Mouse (Mus musculus) cortical plate, adult 2 months (tissue): ENCODE results near the gene Pdss2. TPM values are rescaled to one million over a fixed set of nuclear protein-coding genes. Genes with fewer than 3 reads are reported as not detected.

Experiments
- H3K27ac ChIP-seq: fragments of 200-500 bp; 2 replicates; pipeline ENCODE4 v1.5.1; 2012; ENCODE audit warnings: low read length, control low read depth, inconsistent platforms; ENCODE audit not compliant: insufficient read depth
- H3K4me1 ChIP-seq: fragments of 200-500 bp; 2 replicates; pipeline ENCODE4 v1.6.1; 2011; ENCODE audit warnings: low read length; ENCODE audit not compliant: control insufficient read depth, insufficient read depth
- H3K4me3 ChIP-seq: fragments of 200-500 bp; 2 replicates; pipeline ENCODE4 v1.5.1; 2011; ENCODE audit warnings: mild to moderate bottlenecking, low read length, control low read depth; ENCODE audit not compliant: insufficient read depth
- CTCF ChIP-seq: fragments of 200-500 bp; IDR thresholded peaks from 2 replicates; pipeline ENCODE4 v1.5.1; 2011; ENCODE audit warnings: mild to moderate bottlenecking, control low read depth, low read length; ENCODE audit not compliant: insufficient read depth; ENCODE audit errors: extremely low read depth
- POLR2A ChIP-seq: fragments of 200-500 bp; IDR thresholded peaks from 2 replicates; pipeline ENCODE4 v1.6.1; 2011; ENCODE audit warnings: mild to moderate bottlenecking, low read length, control low read depth; ENCODE audit not compliant: insufficient read depth; ENCODE audit errors: extremely low read depth
- polyA plus RNA-seq: library from polyadenylated mRNA; depleted of rRNA; stranded (reverse); fragments of >200 nt; gene quantifications from 2 replicates; pipeline ENCODE4 v1.2.3, GENCODE M21; 2012

Gene Pdss2
- polyA plus RNA-seq, 1 experiment, result 12.1 TPM

DNA sequence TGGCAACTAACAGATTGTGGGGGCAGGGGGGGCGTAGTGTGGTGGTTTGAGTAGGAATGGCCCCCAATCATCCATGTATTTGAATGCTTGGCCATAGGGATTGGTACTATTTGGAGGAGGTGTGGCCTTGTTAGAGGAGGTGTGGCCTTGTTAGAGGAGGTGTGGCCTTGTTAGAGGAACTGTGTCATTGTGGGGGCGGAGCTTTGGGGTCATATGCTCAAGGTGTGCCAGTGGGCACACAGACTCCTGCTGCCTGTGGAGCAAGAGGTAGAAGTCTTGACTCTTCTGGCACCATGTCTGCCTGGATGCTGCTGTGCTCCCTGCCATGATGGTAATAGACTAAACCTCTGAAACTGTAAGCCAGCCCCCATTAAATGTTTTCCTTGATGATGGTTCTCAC, 21.1 kb upstream of the Pdss2 start:
- TF ChIP-seq POLR2A, result no peak
- TF ChIP-seq CTCF, result no peak
- no peaks in the 10 kb centered on the region for H3K4me1 ChIP-seq
- H3K27ac ChIP-seq, result no peak overlapping the region
- H3K4me3 ChIP-seq, result no peak overlapping the region

DNA sequence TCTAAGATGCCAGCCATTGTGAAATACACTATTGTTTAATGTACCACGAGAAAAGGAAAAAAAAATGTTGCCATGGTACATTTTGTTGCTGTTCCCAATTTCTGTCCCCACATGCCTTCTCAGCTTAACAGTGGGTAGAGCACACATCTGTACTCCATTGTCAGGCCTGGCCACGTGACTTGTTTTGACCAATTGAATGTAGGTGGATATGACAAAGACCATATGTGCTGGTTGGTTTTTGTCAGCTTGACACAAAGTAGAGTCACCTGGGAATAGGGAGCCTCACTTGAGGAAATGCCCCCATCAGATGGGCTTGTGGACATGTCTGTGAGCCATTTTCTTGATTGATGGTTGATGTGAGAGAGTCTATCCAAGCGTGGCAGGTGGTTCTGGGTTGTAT, 17.4 kb upstream of the Pdss2 start:
- no peak overlapping the region for H3K27ac ChIP-seq
- H3K4me1 ChIP-seq, result no peaks in the 10 kb centered on the region
- TF ChIP-seq CTCF (no peak), POLR2A (no peak)
- no peak overlapping the region for H3K4me3 ChIP-seq

DNA sequence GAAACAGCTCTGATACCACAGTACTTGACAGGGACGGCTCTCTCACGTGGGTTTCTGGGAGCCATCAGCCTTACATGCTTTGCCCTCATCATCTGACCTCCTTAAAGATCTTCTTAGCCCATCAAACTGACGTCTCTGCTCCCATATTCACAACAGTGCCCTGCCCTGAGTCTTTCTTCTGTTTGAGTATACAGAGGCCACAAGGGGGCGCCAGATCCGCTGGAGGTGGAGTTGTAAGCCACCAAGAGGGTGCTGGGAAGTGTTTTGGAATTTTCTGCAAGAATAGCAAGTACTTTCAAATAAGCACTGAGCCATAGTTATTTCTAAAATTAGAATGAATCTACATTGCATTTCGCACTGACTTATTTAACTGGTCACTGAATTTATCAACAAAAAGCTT, 9.4 kb upstream of the Pdss2 start:
- H3K4me3 ChIP-seq, result no peak overlapping the region

DNA sequence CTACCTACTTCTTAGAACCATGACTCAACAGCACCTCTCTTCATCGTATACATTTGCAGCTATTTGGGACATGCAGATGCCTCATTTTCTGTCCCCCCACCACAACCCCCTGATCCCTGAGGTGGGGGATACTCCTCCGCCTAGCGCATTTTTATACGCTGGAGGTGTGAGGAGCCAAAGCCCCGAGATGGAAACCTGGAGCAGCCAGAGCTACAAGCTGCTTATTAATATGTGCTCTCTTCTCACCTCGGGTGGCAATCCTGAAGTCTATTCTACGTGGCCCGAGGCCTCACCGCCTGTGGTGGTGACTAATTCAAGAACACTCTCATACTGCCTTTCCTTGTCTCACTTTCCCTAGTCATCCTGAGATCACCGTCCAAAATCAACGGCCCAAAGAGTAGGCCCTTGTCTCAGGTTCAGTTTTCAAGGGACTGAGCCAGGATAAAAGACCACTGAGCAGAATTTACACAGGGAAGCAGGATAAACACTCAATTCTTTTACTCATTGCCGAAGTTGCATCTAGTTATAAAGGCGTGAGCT, 3.9 kb upstream of the Pdss2 start:
- H3K4me3 ChIP-seq, result no peak overlapping the region
- H3K27ac ChIP-seq, result no peak overlapping the region
- H3K4me1 ChIP-seq, result peaks cover 2% of the 10 kb centered on the region; the same call in 1 of the 2 replicates
- TF ChIP-seq CTCF (no peak), POLR2A (no peak)

More for the DNA sequence above, 9.4 kb upstream of the Pdss2 start:
- no peaks in the 10 kb centered on the region for H3K4me1 ChIP-seq
- no peak overlapping the region for H3K27ac ChIP-seq
- TF ChIP-seq POLR2A (no peak), CTCF (peak; percentile 19; the same call in 1 of the 2 replicates)

DNA sequence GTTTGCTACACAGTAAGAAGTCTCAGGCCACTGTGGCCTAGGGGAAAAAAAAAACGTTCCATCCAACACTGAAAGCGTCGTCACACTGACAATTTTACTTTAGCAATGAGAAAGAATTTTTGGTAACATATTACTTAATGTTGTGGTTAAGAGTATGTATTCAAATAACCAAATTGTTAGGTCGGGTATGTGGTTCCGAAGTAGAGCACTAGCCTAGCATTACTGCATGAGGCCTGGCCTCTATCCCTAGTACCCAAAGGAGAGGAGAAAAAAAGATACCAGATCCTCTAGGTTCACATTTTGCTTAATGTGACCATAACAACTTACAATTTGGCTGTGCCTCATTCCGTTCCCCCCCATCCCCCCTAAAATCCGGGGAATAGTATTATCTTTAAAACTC, 807 bp upstream of the Pdss2 start:
- H3K27ac ChIP-seq, result peak overlapping the region; percentile 96
- peaks cover 2% of the 10 kb centered on the region; the same call in 1 of the 2 replicates for H3K4me1 ChIP-seq
- TF ChIP-seq CTCF (no peak), POLR2A (no peak)
- peak overlapping the region; percentile 88 for H3K4me3 ChIP-seq

DNA sequence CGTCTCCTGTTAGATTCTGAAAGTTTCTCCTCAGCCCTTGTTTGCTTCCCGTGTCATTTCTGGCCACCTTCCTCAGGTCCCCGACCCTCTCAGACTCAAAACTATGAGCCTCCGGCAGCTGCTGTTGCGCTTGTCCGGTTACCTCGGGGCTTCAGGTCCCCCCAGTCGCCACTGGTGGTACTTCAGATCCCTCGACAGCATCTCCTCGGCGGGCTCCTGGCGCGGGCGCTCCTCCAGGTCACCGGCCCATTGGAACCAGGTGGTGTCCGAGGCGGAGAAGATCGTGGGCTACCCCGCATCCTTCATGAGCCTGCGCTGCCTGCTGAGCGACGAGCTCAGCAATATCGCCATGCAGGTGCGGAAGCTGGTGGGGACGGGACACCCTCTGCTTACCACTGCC, 373 bp downstream of the Pdss2 start:
- peaks cover 2% of the 10 kb centered on the region; the same call in 1 of the 2 replicates for H3K4me1 ChIP-seq

DNA sequence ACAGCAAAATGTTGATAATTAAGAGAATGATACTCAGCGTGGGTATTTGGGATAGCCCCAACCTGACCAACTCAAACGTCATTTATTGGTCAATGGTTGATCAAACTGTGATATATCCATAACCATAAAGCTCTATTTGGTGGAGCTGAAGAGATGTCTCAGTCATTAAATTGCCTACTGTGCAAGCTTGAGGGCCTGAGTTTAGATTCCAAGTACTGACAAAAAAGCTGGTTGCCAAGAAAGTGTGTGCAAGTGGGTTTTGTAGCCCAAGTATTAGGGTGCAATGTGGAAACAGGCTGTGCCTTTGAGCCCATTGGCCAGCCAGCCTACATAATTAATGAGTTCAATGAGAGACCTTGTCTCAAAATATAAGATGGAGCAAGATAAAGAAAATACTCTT, 2.1 kb downstream of the Pdss2 start:
- TF ChIP-seq CTCF (no peak), POLR2A (no peak)

More for the DNA sequence above, 373 bp downstream of the Pdss2 start:
- H3K27ac ChIP-seq, result no peak overlapping the region
- TF ChIP-seq CTCF (no peak), POLR2A (no peak)
- peak overlapping the region; percentile 88 for H3K4me3 ChIP-seq

DNA sequence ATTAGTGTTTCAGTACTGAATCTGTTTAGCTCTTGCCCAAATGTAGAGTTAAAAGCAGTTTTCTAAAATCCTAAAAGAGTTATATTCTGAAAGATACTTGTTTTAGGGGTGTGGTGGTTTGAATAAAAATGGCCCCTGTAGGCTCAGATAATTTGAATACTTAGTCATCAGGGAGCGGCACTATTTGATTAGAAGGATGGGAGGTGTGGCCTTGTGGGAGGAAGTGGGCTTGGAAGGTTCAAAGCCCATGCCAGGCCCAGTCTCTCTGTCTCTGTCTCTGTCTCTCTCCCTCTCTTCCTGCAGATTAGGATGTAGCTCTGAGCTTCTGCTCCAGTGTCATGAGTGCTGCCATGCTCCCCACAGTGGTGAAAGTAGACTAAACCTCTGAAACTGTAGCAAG, 5.1 kb downstream of the Pdss2 start:
- Histone ChIP-seq H3K4me3 (no peak overlapping the region), H3K4me1 (no peaks in the 10 kb centered on the region), H3K27ac (no peak overlapping the region)
- no peak for TF ChIP-seq CTCF
- no peak for TF ChIP-seq POLR2A

More for the DNA sequence above, 2.1 kb downstream of the Pdss2 start:
- Histone ChIP-seq H3K4me1 (peaks cover 2% of the 10 kb centered on the region; the same call in 1 of the 2 replicates), H3K27ac (no peak overlapping the region), H3K4me3 (no peak overlapping the region)

DNA sequence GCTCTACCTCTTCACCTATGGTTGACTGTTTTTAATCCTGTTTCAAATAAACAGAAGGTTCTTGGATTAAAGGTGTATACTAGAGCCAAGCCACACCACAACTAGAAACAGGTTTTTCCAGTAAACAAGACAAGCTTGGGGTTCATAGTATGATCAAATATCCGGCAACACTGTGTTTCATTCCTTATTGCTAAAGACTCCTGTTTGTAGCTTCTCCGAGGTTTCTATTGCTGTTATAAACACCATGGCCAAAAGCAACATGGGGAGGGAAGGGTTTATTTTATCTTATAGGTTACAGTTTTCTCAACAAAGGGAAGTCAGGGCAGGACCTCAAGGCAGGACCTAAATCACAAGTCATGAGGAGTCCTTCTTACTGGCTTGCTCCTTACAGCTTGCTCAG, 8.0 kb downstream of the Pdss2 start:
- Histone ChIP-seq H3K4me1 (no peaks in the 10 kb centered on the region), H3K27ac (no peak overlapping the region), H3K4me3 (no peak overlapping the region)
- TF ChIP-seq CTCF (no peak), POLR2A (no peak)

DNA sequence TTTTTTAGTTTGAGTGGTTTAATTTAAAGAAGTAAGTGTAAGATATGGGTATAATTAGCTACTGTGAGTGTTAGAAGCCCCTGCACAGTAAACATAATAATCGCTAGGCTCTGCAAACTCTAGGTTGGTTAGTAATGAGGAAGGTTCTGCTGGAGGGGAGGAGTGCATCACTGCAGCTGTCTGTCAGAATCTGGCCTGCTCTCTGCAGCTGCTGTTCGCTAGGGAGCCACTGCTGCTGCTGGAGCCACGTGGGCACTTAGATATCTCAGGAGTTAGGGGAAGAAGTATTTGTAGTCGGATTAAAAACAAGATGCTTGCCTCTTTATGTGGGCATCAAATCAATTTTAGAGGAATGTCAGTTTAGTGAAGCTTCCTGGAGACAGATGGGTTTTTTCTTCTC, 13.2 kb downstream of the Pdss2 start:
- Histone ChIP-seq H3K4me3 (no peak overlapping the region), H3K27ac (no peak overlapping the region), H3K4me1 (no peaks in the 10 kb centered on the region)
- TF ChIP-seq POLR2A (no peak), CTCF (no peak)
